Mouse (Mus musculus): ENCODE measurements around the gene Cltb. TPM values are rescaled to one million over a fixed set of nuclear protein-coding genes. Genes with fewer than 3 reads are reported as not detected.

The Cltb gene
- total RNA-seq, 2 experiments from 2014 or later: 71.6 to 71.7 TPM

DNA sequence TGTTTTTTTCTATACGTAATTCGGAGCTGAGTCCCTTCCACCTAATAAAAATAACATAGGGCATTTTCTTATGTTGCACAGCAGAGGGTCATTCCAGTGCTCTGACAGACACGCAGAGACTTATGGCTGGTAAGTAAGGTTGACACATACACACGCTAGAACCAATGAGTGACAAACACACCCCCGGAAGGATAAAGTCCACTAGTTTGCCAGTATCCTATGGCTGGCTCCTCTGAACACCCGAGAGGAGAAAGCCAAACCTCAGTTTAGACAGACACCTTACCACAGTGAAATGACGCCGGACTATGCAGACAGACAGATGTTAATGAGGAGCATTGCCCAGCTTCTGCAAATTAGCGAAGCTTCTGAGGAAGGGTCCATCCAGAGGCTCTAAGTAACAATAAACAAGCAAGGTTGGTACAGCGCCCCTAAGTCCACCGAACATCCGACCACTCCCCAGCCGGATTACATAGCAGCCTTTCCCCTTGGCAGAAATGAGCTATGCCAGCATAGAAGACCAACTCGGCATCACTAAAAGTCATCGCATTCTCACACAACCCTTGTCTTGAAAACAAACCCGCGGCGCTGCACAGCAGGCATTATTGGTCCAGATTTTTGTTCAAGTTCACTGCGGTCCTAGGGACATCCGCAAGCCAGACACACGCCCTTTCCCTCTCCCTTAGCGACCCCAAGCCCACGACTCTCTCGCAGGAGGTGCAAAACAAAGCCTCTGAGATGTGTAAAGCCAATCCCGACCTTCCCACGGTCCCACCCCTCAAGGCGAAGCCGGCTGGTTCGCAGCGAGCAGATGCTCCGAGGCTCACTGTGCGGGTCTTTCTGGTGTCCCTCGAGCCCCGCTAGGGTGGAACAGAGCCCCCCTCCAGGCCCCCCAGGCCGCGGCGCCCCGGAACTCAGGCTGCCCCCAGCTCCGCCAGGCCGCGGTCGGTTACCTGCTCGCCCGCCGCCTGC is 46.6 kb downstream of the Cltb start:
- DNase-seq: no peak

DNA sequence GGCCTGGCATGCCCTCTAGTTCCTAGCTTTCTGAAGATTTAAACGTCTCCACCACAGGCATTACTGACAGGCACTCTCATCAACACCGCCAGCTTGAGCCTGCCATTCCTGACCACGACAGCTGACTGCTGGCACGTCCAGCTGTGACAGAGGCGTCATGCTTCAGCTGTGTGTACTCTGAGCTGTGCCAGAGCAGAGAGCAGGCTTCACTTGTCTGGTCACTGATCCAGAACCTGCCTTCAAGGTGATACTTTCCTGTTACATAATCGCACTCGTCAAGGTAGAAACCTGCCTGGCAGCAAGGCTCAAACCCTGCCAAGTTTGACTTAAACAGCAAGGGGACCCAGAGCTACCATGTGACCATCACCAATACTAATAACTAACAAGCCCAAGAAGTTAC is 48.6 kb downstream of the Cltb start:
- no peak for DNase-seq

DNA sequence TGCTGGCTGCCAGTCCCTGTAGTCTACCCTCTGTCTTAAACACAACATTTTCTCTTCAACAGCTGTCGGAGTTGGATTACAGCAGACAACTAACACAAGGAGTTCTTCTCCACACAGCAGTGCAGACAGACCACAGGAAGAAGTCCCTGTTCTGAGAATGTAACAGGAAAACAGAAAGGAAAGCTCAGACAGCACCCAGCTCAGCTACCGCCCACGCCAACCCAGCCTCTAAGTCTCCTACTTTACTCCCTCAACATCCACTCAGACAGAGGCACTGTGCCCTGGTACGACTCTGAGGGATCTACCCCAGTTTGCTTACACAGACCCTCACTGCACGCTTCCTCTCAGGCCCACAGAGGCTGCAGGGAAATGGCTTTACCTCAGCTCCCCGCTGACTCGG is 50.5 kb downstream of the Cltb start:
- DNase-seq: no peak

DNA sequence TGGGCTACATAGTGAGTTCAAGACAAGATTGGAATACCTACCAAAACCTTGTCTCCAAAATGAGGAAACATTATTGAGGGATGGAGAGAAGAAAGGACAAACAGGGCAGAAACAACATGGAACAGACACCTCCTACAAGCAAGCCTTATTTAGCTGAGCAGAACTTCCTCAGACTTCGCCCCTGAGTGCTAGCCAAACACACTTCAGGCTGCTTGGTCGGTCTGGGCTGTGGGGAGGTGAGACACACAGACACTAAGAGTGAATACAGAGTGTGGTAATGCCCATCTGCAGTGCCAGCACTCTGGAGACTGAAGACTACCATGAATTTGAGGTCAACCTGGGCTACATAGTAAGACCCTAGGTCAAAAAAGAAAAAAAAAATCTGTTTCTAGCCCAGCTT is 51.5 kb downstream of the Cltb start:
- DNase-seq: no peak

DNA sequence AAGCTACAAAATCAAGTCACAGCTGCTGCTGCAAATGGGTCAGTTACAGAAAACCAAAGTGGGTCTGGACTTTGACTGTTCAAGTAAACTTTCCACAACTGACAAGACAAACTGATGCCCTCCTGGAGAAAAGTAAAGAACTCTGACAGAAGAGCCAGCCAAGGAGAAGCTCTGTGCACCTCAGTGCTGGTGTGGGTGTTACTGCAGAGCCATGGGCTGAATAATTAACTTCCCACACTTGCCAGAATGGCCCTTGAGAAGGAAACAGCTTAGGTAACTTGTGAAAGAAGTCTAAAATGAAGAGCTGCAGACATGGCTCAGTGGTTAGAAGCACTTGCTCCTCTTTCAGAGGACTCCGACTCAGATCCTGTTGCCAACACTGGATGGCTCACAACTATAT is 53.5 kb downstream of the Cltb start:
- DNase-seq: no peak

DNA sequence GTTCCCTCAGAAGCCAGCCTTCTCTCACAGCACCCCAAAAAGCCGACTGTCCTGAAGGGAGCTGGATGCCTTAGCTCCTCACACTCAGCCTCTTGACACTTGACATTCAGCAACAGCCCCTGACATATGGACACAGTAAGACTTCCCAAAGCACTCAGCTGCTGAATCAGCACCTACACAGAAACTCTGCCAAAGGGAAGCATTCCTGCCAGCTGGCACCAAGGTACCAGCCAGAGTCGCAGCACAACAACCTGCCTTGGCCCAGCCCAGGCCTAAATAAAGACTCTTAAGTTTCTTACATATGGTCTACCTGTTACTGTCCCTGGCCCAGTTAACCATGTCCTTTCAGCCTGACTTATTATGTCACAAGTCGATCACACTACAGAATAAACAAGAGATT is 54.3 kb downstream of the Cltb start:
- peak; percentile 73 for DNase-seq

DNA sequence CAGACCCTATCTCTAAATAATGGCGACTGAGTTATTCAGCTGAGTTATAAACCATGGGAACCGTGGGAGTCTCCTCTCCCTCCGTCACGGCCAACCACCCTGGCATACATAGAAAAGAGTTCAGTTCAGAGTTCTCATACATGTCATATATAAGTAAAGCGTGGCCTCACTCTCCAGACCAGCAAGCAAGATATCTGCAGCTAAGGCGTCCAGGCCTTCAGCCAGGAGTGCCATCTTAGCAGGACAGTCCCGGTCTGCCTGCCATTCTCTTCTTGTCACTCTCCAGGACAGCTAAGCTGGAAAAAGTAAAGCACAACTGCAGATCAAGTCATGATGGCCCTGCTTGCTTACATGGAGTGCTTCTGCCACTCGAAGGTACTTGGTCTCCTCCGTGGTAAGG is 55.0 kb downstream of the Cltb start:
- no peak for DNase-seq

DNA sequence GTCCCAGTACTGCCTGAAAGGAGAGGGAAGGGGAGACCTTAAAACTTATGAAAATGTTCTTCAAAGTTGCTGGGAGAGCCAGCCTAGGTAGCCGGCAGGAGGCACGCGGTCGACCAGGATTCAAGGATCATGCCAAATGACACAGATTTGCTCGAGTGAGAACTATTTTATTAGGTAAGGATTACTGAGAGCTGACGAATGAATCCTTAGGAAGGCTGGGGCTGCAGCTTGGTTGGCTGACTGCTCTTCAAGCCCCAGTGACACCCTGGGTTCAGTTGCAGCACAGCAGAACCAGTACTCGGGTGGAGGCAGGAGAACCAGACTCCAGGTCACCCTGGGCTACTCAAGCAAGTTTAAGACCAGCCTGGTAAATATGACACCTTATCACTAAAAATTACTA is 63.1 kb downstream of the Cltb start:
- no peak for DNase-seq

Small RNAs within 50 kb of the gene (microRNA-seq; reads per million reads assigned to microRNA genes)
- gene Gm24195: not detected

Other genes starting within 250 kb of the Cltb start
- gene Cplx2, start 240.0 kb downstream of the Cltb start, total RNA-seq (2021): 10 to 100 TPM; 23.2 to 36.0 TPM
- 10 to 100 TPM; 51.1 to 51.8 TPM for gene Thoc3, start 142.5 kb downstream of the Cltb start, total RNA-seq (2021)
- 10 to 100 TPM in 1 of 2 experiments, 1 to 10 TPM in 1; 7.5 to 10.2 TPM for gene Simc1, start 107.6 kb downstream of the Cltb start, total RNA-seq (2021)
- gene 4833439L19Rik, start 45.9 kb downstream of the Cltb start, total RNA-seq (2021): 100 to 1,000 TPM; 101 to 104 TPM
- gene Arl10, start 36.3 kb downstream of the Cltb start, total RNA-seq (2021): 10 to 100 TPM; 27.1 to 31.4 TPM
- 10 to 100 TPM; 32.4 to 41.0 TPM for gene Nop16, start 21.3 kb downstream of the Cltb start, total RNA-seq (2021)
- 100 to 1,000 TPM; 255 to 257 TPM for gene Higd2a, start 21.1 kb downstream of the Cltb start, total RNA-seq (2021)
- 10 to 100 TPM; 63.5 to 64.7 TPM for gene Faf2, start 10.4 kb upstream of the Cltb start, total RNA-seq (2021)
- 100 to 1,000 TPM; 100 to 114 TPM for gene Rnf44, start 82.6 kb upstream of the Cltb start, total RNA-seq (2021)
- gene Cdhr2, start 90.1 kb upstream of the Cltb start, total RNA-seq (2021): 1 to 10 TPM in 1 of 2 experiments, under 1 TPM in 1; 0.85 to 2.1 TPM
- gene Gprin1, start 138.5 kb upstream of the Cltb start, total RNA-seq (2021): 1 to 10 TPM; 3.4 to 4.8 TPM
- gene Sncb, start 155.3 kb upstream of the Cltb start, total RNA-seq (2021): 1 to 10 TPM; 1.8 to 4.2 TPM
- under 1 TPM in 1 of 2 experiments, not detected in 1; 0.12 TPM for gene Eif4e1b, start 172.7 kb upstream of the Cltb start, total RNA-seq (2021)
- gene Tspan17, start 178.0 kb upstream of the Cltb start, total RNA-seq (2021): 10 to 100 TPM; 31.8 to 36.3 TPM

Measured in adrenal gland, postnatal 10 days (tissue).